Comparison of ENCODE assay signal across 8 mouse cellular contexts in genomic region chr3:79842165-79842564, GRCm38 (mm10). TPM values are rescaled to one million over a fixed set of nuclear protein-coding genes. Genes with fewer than 3 reads are reported as not detected.
DNase-seq lines count a peak whose midpoint lies in the region; ATAC-seq and TF ChIP-seq lines count a peak whose summit lies in the region.

No protein-coding gene starts in this region.

- H3K27ac ChIP-seq in ES-E14 (ENCODE audit: insufficient read depth, low read depth, low read length, poor library complexity, severe bottlenecking): no peak overlapping the region
- H3K27ac ChIP-seq in embryonic facial prominence, embryonic 11.5 days (replicated peaks; ENCODE audit: low read depth, low read length): no peak overlapping the region
- H3K27ac ChIP-seq in limb, embryonic 11.5 days (replicated peaks; ENCODE audit: low read depth, low read length): no peak overlapping the region
- H3K27ac ChIP-seq in midbrain, embryonic 11.5 days (ENCODE audit: low read depth, low read length): no peak overlapping the region
- H3K27ac ChIP-seq in stomach, embryonic 16.5 days (ENCODE audit: low read length): peak overlapping the region; percentile 82

- WGBS in embryonic facial prominence, embryonic 11.5 days: 12% methylated on average over 12 of the region's 12 CpGs
- 11% methylated on average over 12 of the region's 12 CpGs for WGBS in limb, embryonic 11.5 days
- 10% methylated on average over 12 of the region's 12 CpGs for WGBS in midbrain, embryonic 11.5 days
- WGBS in stomach, embryonic 16.5 days: 5% methylated on average over 12 of the region's 12 CpGs

- peak overlapping the region; percentile 71 to 72 for H3K4me3 ChIP-seq in ES-E14 (ENCODE audit: insufficient read depth in 1 of 2, low read depth in 1 of 2, low read length in 2 of 2, poor library complexity in 1 of 2, severe bottlenecking in 1 of 2)
- peak overlapping the region; percentile 52 for H3K4me3 ChIP-seq in embryonic facial prominence, embryonic 11.5 days (ENCODE audit: low read depth, low read length)
- H3K4me3 ChIP-seq in limb, embryonic 11.5 days (ENCODE audit: low read depth, low read length): peak overlapping the region; percentile 50
- peak overlapping the region; percentile 46 for H3K4me3 ChIP-seq in midbrain, embryonic 11.5 days (ENCODE audit: low read depth, low read length)
- peak overlapping the region; percentile 56 for H3K4me3 ChIP-seq in stomach, embryonic 16.5 days (replicated peaks; ENCODE audit: low read length)

- H3K4me2 ChIP-seq in embryonic facial prominence, embryonic 11.5 days (ENCODE audit: low read depth, low read length): peak overlapping the region; percentile 70
- peak overlapping the region; percentile 64 for H3K4me2 ChIP-seq in limb, embryonic 11.5 days (ENCODE audit: low read depth, severe bottlenecking)
- peak overlapping the region; percentile 72 for H3K4me2 ChIP-seq in midbrain, embryonic 11.5 days
- H3K4me2 ChIP-seq in stomach, embryonic 16.5 days (ENCODE audit: low read depth, low read length): peak overlapping the region; percentile 72

- H3K9ac ChIP-seq in ES-E14 (ENCODE audit: insufficient read depth, low read depth, low read length, poor library complexity, severe bottlenecking): no peak overlapping the region
- peak overlapping the region; percentile 67; the same call in 1 of the 2 replicates for H3K9ac ChIP-seq in embryonic facial prominence, embryonic 11.5 days (replicated peaks; ENCODE audit: low read length)
- H3K9ac ChIP-seq in limb, embryonic 11.5 days (ENCODE audit: low read length): peak overlapping the region; percentile 59; the same call in 1 of the 2 replicates
- H3K9ac ChIP-seq in midbrain, embryonic 11.5 days (ENCODE audit: low read length): peak overlapping the region; percentile 63
- peak overlapping the region; percentile 72 for H3K9ac ChIP-seq in stomach, embryonic 16.5 days (ENCODE audit: low read length)

- H3K27me3 ChIP-seq in embryonic facial prominence, embryonic 11.5 days (ENCODE audit: control insufficient read depth, insufficient read depth, low read length): no peaks in the 10 kb centered on the region
- no peaks in the 10 kb centered on the region for H3K27me3 ChIP-seq in limb, embryonic 11.5 days (ENCODE audit: control insufficient read depth, insufficient read depth, low read length)
- H3K27me3 ChIP-seq in midbrain, embryonic 11.5 days (ENCODE audit: control insufficient read depth, insufficient read depth, low read length): no peaks in the 10 kb centered on the region
- no peaks in the 10 kb centered on the region for H3K27me3 ChIP-seq in stomach, embryonic 16.5 days (ENCODE audit: control insufficient read depth, insufficient read depth, low read length)

- no peaks in the 10 kb centered on the region for H3K4me1 ChIP-seq in ES-E14 (ENCODE audit: control insufficient read depth in 2 of 2, insufficient read depth in 2 of 2, low read length in 2 of 2, poor library complexity in 1 of 2)
- H3K4me1 ChIP-seq in embryonic facial prominence, embryonic 11.5 days (ENCODE audit: control insufficient read depth, insufficient read depth, low read length): no peaks in the 10 kb centered on the region
- no peaks in the 10 kb centered on the region for H3K4me1 ChIP-seq in limb, embryonic 11.5 days (ENCODE audit: control insufficient read depth, insufficient read depth, low read length)
- no peaks in the 10 kb centered on the region for H3K4me1 ChIP-seq in midbrain, embryonic 11.5 days (ENCODE audit: control insufficient read depth, insufficient read depth, low read length)
- no peaks in the 10 kb centered on the region for H3K4me1 ChIP-seq in stomach, embryonic 16.5 days (ENCODE audit: control insufficient read depth, insufficient read depth, low read length)

- in situ Hi-C loops in ES-E14 (cut with MboI; ENCODE audit: low sequenced_read_pairs in 2 of 2, unreplicated experiment in 2 of 2): no loop called here

- DNase-seq in 416B (ENCODE audit: low read depth) (peak; percentile 93), ES-E14 (ENCODE audit: low read depth, low spot score) (peak; percentile 54)
- peak; percentile 90 for DNase-seq in embryonic facial prominence, embryonic 11.5 days (ENCODE audit: low spot score)
- peak; percentile 88 for DNase-seq in limb, embryonic 11.5 days (ENCODE audit: low spot score)
- DNase-seq in midbrain, embryonic 11.5 days (ENCODE audit: low spot score, missing footprints): no peak
- no peak for DNase-seq in frontal cortex, adult 2 months (ENCODE audit: extremely low spot score in 1 of 2, low spot score in 1 of 2)

- ATAC-seq in embryonic facial prominence, embryonic 11.5 days (replicated peaks; ENCODE audit: insufficient number of reproducible peaks, low FRiP score, low TSS enrichment, low read depth): peak; percentile 63
- ATAC-seq in hematopoietic stem cell, adult 5-6 weeks (replicated peaks in 1 of 2; ENCODE audit: insufficient read depth in 1 of 2, low FRiP score in 2 of 2, low TSS enrichment in 1 of 2, low read depth in 1 of 2, poor library complexity in 2 of 2, severe bottlenecking in 2 of 2): peak; percentile 60 to 62; a peak in 3 of 4 replicates
- ATAC-seq in limb, embryonic 11.5 days (ENCODE audit: insufficient number of reproducible peaks, low FRiP score, low TSS enrichment, low read depth): peak; percentile 85; the same call in 1 of the 2 replicates
- ATAC-seq in midbrain, embryonic 11.5 days (ENCODE audit: low FRiP score): peak; percentile 75
- peak; percentile 82 for ATAC-seq in stomach, embryonic 16.5 days (ENCODE audit: insufficient read depth, low FRiP score)

- no peaks in the 10 kb centered on the region for H3K36me3 ChIP-seq in ES-E14 (ENCODE audit: control insufficient read depth, insufficient read depth, low read length, poor library complexity, severe bottlenecking)
- H3K36me3 ChIP-seq in embryonic facial prominence, embryonic 11.5 days (replicated peaks; ENCODE audit: control insufficient read depth, insufficient read depth, low read depth, low read length): no peaks in the 10 kb centered on the region
- no peaks in the 10 kb centered on the region for H3K36me3 ChIP-seq in limb, embryonic 11.5 days (ENCODE audit: control insufficient read depth, insufficient read depth, low read length)
- H3K36me3 ChIP-seq in midbrain, embryonic 11.5 days (ENCODE audit: control insufficient read depth, insufficient read depth, low read length): no peaks in the 10 kb centered on the region
- H3K36me3 ChIP-seq in stomach, embryonic 16.5 days (ENCODE audit: control insufficient read depth, insufficient read depth, low read length): no peaks in the 10 kb centered on the region

- no peaks in the 10 kb centered on the region for H3K9me3 ChIP-seq in ES-E14 (ENCODE audit: control insufficient read depth, insufficient read depth, low read depth, low read length)
- H3K9me3 ChIP-seq in embryonic facial prominence, embryonic 11.5 days (replicated peaks; ENCODE audit: control insufficient read depth, low read length): no peaks in the 10 kb centered on the region
- no peaks in the 10 kb centered on the region for H3K9me3 ChIP-seq in limb, embryonic 11.5 days (ENCODE audit: control insufficient read depth, low read length)
- no peaks in the 10 kb centered on the region for H3K9me3 ChIP-seq in midbrain, embryonic 11.5 days (ENCODE audit: control insufficient read depth, low read length)
- H3K9me3 ChIP-seq in stomach, embryonic 16.5 days (replicated peaks; ENCODE audit: control insufficient read depth, low read length): no peaks in the 10 kb centered on the region

TF ChIP-seq in ES-E14, 5 proteins besides CTCF, POLR2A, EP300 and RAD21:
- 0 out of 2 replicates have a peak, but pooled peaks have one; percentile 40 for TF ChIP-seq ZNF384 (IDR thresholded peaks at IDR 0.05; ENCODE audit: low read depth, low read length)
- no peak for TF ChIP-seq MAFK (IDR thresholded peaks at IDR 0.05; ENCODE audit: insufficient read depth, low read depth, low read length)

RNA-seq across cellular contexts. Expression of gene Tmem144, which starts 10.4 kb away (rescaled TPM):
- 5.4 and 5.9 TPM in 2 replicates for total RNA-seq in ES-E14 (2012; rRNA removed)
- polyA plus RNA-seq in embryonic facial prominence, embryonic 11.5 days (2014; fragmentation: Nextera tagmentation; extraction: Ambion mirVana): 4.8 and 5.1 TPM in 2 replicates
- total RNA-seq in hematopoietic stem cell, adult 5-6 weeks (2017): 0.75 and 1.5 TPM in 2 replicates
- 4.1 and 5.1 TPM in 2 replicates for polyA plus RNA-seq in limb, embryonic 11.5 days (2014; fragmentation: Nextera tagmentation; extraction: Ambion mirVana)
- polyA plus RNA-seq in midbrain, embryonic 11.5 days (2014; fragmentation: Nextera tagmentation; extraction: Ambion mirVana): 2.0 and 3.4 TPM in 2 replicates
- polyA plus RNA-seq in stomach, embryonic 16.5 days (2015; fragmentation: Nextera tagmentation; extraction: Ambion mirVana): 3.8 and 4.4 TPM in 2 replicates
- polyA plus RNA-seq in frontal cortex, adult 2 months (2012; rRNA removed): 5.1 and 5.8 TPM in 2 replicates

RNA-seq across cellular contexts. Expression of gene Fam198b, which starts 42.2 kb away (rescaled TPM):
- 14.2 and 16.5 TPM in 2 replicates for total RNA-seq in ES-E14 (2012; rRNA removed)
- 2.5 and 3.2 TPM in 2 replicates for polyA plus RNA-seq in embryonic facial prominence, embryonic 11.5 days (2014; fragmentation: Nextera tagmentation; extraction: Ambion mirVana)
- total RNA-seq in hematopoietic stem cell, adult 5-6 weeks (2017): 1.1 and 1.4 TPM in 2 replicates
- 6.0 and 9.3 TPM in 2 replicates for polyA plus RNA-seq in limb, embryonic 11.5 days (2014; fragmentation: Nextera tagmentation; extraction: Ambion mirVana)
- 0.73 and 0.77 TPM in 2 replicates for polyA plus RNA-seq in midbrain, embryonic 11.5 days (2014; fragmentation: Nextera tagmentation; extraction: Ambion mirVana)
- polyA plus RNA-seq in stomach, embryonic 16.5 days (2015; fragmentation: Nextera tagmentation; extraction: Ambion mirVana): 18.9 and 19.5 TPM in 2 replicates
- 2.4 and 3.0 TPM in 2 replicates for polyA plus RNA-seq in frontal cortex, adult 2 months (2012; rRNA removed)

Comparison
In these comparisons a context has a peak if more than half of its experiments do, and no peak if none do; other contexts are left out.
1. DNase-seq: peak in 416B (single experiment), ES-E14 (single experiment), embryonic facial prominence, embryonic 11.5 days (single experiment) and limb, embryonic 11.5 days (single experiment); none in midbrain, embryonic 11.5 days (single experiment) and frontal cortex, adult 2 months (0 of 2).
2. Peak in every context shown above with its lines, with median percentiles within 50 percentile points of each other: H3K4me3 ChIP-seq, ATAC-seq and H3K4me2 ChIP-seq.